1 mouse cellular context compared by ENCODE assay signal in the genomic region with DNA sequence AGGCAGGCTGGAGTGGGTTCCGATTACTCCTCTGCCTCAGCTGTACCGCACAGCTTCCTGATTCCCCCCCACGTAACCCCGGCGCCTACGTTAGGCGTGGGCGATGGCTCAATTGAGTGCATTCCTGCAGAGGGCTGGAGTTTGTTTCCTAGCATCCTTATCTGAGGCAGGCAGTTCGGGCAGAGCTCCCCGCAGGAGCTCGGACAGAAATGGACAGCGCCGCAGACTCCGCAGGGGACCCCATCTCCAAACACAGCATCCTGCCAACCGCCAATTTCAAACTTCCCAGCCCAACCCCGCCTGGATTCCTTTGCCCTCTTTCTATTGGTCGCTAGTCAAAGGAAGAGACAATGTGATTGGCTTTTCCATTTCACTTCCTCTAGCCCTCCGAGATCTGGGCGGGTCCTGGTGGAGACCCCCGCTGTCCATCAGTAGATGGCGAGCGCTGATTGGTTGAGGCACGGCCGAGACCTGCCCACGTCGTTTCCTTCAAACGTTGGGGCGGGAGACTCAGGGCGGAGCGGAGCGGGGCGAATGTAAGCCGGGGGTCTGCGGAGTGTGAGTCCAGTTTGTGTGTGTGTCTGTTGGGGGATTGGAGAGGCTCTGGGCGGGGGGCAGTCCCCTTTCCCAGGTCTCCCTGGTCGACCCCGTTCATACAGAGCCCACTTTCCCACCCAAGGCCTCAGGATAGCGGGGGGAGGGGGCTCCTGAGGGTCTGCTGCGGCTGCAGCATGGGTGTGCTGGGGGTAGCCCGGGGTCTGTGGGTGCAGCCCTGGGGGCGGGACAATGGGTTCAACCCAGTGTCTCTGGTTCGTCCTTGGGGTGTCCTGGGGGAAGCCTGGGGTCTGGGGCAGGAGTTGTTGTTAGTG.
TF ChIP-seq lines count a peak whose summit lies in the region.

A gene (plus strand): TSS at position 513 of the 869 bp plus-strand sequence.

TF ChIP-seq in MEL, 35 proteins besides CTCF, POLR2A, EP300 and RAD21 (continued from another document):
- no peak for TF ChIP-seq UBTF (IDR thresholded peaks at IDR 0.05; ENCODE audit: borderline replicate concordance, insufficient read depth, low read depth, low read length)
- peak; percentile 67; the same call in 1 of the 2 replicates for TF ChIP-seq SIN3A (IDR thresholded peaks at IDR 0.05; ENCODE audit: low read length)
- no peak for TF ChIP-seq MEF2A (IDR thresholded peaks at IDR 0.05; ENCODE audit: extremely low read depth, insufficient replicate concordance, low read depth, low read length, poor library complexity, severe bottlenecking)
- TF ChIP-seq KAT2A (conservative IDR thresholded peaks at IDR 0.05; ENCODE audit: low read depth, low read length), result no peak
- TF ChIP-seq BHLHE40 (IDR thresholded peaks at IDR 0.05; ENCODE audit: borderline replicate concordance, low read depth, low read length), result no peak
- TF ChIP-seq ZC3H11A (IDR thresholded peaks at IDR 0.05; ENCODE audit: low read depth, low read length), result no peak
- TF ChIP-seq MYB (IDR thresholded peaks at IDR 0.05; ENCODE audit: low read depth, low read length), result no peak; the same call in none of the 2 replicates
- TF ChIP-seq MAX (IDR thresholded peaks at IDR 0.05; ENCODE audit: low read length), result no peak
- TF ChIP-seq ELF1 (IDR thresholded peaks at IDR 0.05; ENCODE audit: low read depth, low read length), result peak; percentile 80
- no peak for TF ChIP-seq CHD1 (IDR thresholded peaks at IDR 0.05; ENCODE audit: low read depth, low read length)
- TF ChIP-seq SMC3 (IDR thresholded peaks at IDR 0.05; ENCODE audit: low read depth, low read length), result no peak
- peak; percentile 78 for TF ChIP-seq CHD2 (IDR thresholded peaks at IDR 0.05; ENCODE audit: low read length)
- TF ChIP-seq GABPA (IDR thresholded peaks at IDR 0.05; ENCODE audit: low read depth, low read length), result no peak
